In genomic region chr14:86453142-86453541, GRCm38 (mm10) we compare ENCODE assay signal across 19 mouse cellular contexts.
DNase-seq lines count a peak whose midpoint lies in the region; ATAC-seq and TF ChIP-seq lines count a peak whose summit lies in the region.
"Had no signal": no experiment of that assay in that cellular context is flagged by ENCODE, and none has a peak within 500 bp of the region (broad histone marks: within the 10 kb centered on the region; RNA-seq: fewer than 3 reads in every experiment).

No protein-coding gene starts in this region.

- no peak for ATAC-seq in heart, embryonic 13.5 days (ENCODE audit: extremely low read depth, insufficient number of reproducible peaks, low FRiP score, low TSS enrichment)
- no peak for ATAC-seq in intestine, embryonic 14.5 days (replicated peaks; ENCODE audit: low FRiP score, low TSS enrichment, low read depth)
- ATAC-seq in intestine, postnatal 0 days, result no peak
- ATAC-seq in lung, embryonic 16.5 days (ENCODE audit: low read depth), result peak; percentile 70
- ATAC-seq: forebrain, embryonic 16.5 days; intestine, embryonic 16.5 days had no signal

- peak overlapping the region; percentile 6; the same call in 1 of the 2 replicates for H3K27ac ChIP-seq in heart, embryonic 13.5 days (replicated peaks)
- 0 out of 2 replicates have a peak overlapping the region, but pooled peaks have one; percentile 11 for H3K27ac ChIP-seq in intestine, embryonic 14.5 days (ENCODE audit: low read depth)
- no peak overlapping the region for H3K27ac ChIP-seq in intestine, postnatal 0 days (ENCODE audit: low read depth, low read length)
- peak overlapping the region; percentile 47; the same call in 1 of the 2 replicates for H3K27ac ChIP-seq in lung, embryonic 16.5 days (ENCODE audit: low read length)
- H3K27ac ChIP-seq: embryonic facial prominence, embryonic 13.5 days; forebrain, embryonic 12.5 days; heart, embryonic 10.5 days; hindbrain, embryonic 10.5 days; hindbrain, embryonic 14.5 days had no signal

- no peak overlapping the region for H3K4me3 ChIP-seq in heart, embryonic 13.5 days
- no peak overlapping the region for H3K4me3 ChIP-seq in intestine, embryonic 14.5 days (ENCODE audit: low read depth, low read length)
- no peak overlapping the region for H3K4me3 ChIP-seq in intestine, postnatal 0 days (ENCODE audit: low read depth, low read length)
- H3K4me3 ChIP-seq in lung, embryonic 16.5 days (ENCODE audit: low read length), result no peak overlapping the region
- H3K4me3 ChIP-seq: embryonic facial prominence, embryonic 13.5 days; forebrain, embryonic 12.5 days; heart, embryonic 10.5 days; hindbrain, embryonic 10.5 days had no signal

- DNase-seq in heart, postnatal 4 days, result no peak
- DNase-seq in intestine, embryonic 14.5 days (ENCODE audit: low spot score), result no peak
- DNase-seq in lung, adult 18-20 months, result no peak
- DNase-seq: adrenal gland, adult 2 months; adrenal gland, postnatal 25 days; cerebellum, adult 18-20 months; cerebellum, adult 9-11 months; cerebellum, postnatal 36 days; gastrocnemius, postnatal 10 days had no signal

- no peaks in the 10 kb centered on the region for H3K36me3 ChIP-seq in heart, embryonic 13.5 days
- no peaks in the 10 kb centered on the region for H3K36me3 ChIP-seq in intestine, embryonic 14.5 days (ENCODE audit: control insufficient read depth, insufficient read depth, low read length)
- H3K36me3 ChIP-seq in intestine, postnatal 0 days (ENCODE audit: control insufficient read depth, insufficient read depth), result no peaks in the 10 kb centered on the region
- H3K36me3 ChIP-seq in lung, embryonic 16.5 days (ENCODE audit: control insufficient read depth, insufficient read depth, low read length), result no peaks in the 10 kb centered on the region
- H3K36me3 ChIP-seq: embryonic facial prominence, embryonic 13.5 days; forebrain, embryonic 12.5 days; heart, embryonic 10.5 days; hindbrain, embryonic 10.5 days had no signal

- no peaks in the 10 kb centered on the region for H3K9me3 ChIP-seq in heart, embryonic 13.5 days
- H3K9me3 ChIP-seq in intestine, embryonic 14.5 days (ENCODE audit: control insufficient read depth, low read length), result no peaks in the 10 kb centered on the region
- no peaks in the 10 kb centered on the region for H3K9me3 ChIP-seq in intestine, postnatal 0 days (ENCODE audit: control insufficient read depth)
- no peaks in the 10 kb centered on the region for H3K9me3 ChIP-seq in lung, embryonic 16.5 days (ENCODE audit: control insufficient read depth, low read length)
- H3K9me3 ChIP-seq: embryonic facial prominence, embryonic 13.5 days; forebrain, embryonic 12.5 days; heart, embryonic 10.5 days; hindbrain, embryonic 10.5 days had no signal

- 56% methylated on average over 2 of the region's 2 CpGs for WGBS in heart, embryonic 13.5 days
- 34% methylated on average over 2 of the region's 2 CpGs for WGBS in intestine, embryonic 14.5 days
- 54% methylated on average over 2 of the region's 2 CpGs for WGBS in intestine, postnatal 0 days
- 37% methylated on average over 2 of the region's 2 CpGs for WGBS in lung, embryonic 16.5 days

- TF ChIP-seq CTCF in intestine, postnatal 0 days (IDR thresholded peaks at IDR 0.05; ENCODE audit: low read depth), result no peak

- H3K9ac ChIP-seq in heart, embryonic 13.5 days, result no peak overlapping the region
- no peak overlapping the region for H3K9ac ChIP-seq in intestine, embryonic 14.5 days (ENCODE audit: low read length)
- no peak overlapping the region for H3K9ac ChIP-seq in intestine, postnatal 0 days (ENCODE audit: low read depth, low read length)
- H3K9ac ChIP-seq in lung, embryonic 16.5 days (ENCODE audit: low read length), result no peak overlapping the region
- H3K9ac ChIP-seq: embryonic facial prominence, embryonic 13.5 days; forebrain, embryonic 12.5 days; hindbrain, embryonic 14.5 days had no signal

- no peak overlapping the region for H3K4me2 ChIP-seq in heart, embryonic 13.5 days
- no peak overlapping the region for H3K4me2 ChIP-seq in intestine, embryonic 14.5 days (ENCODE audit: low read length)
- no peak overlapping the region for H3K4me2 ChIP-seq in intestine, postnatal 0 days (replicated peaks; ENCODE audit: low read depth)
- H3K4me2 ChIP-seq in lung, embryonic 16.5 days (ENCODE audit: low read depth, low read length), result no peak overlapping the region
- H3K4me2 ChIP-seq: embryonic facial prominence, embryonic 13.5 days; forebrain, embryonic 12.5 days; hindbrain, embryonic 14.5 days had no signal

- no peaks in the 10 kb centered on the region for H3K4me1 ChIP-seq in heart, embryonic 13.5 days
- no peaks in the 10 kb centered on the region for H3K4me1 ChIP-seq in intestine, embryonic 14.5 days (replicated peaks; ENCODE audit: control insufficient read depth, insufficient read depth, low read length)
- H3K4me1 ChIP-seq in intestine, postnatal 0 days (replicated peaks; ENCODE audit: control insufficient read depth, insufficient read depth, low read length), result no peaks in the 10 kb centered on the region
- no peaks in the 10 kb centered on the region; the same call in 1 of the 2 replicates for H3K4me1 ChIP-seq in lung, embryonic 16.5 days (replicated peaks; ENCODE audit: control insufficient read depth, insufficient read depth, low read length)
- H3K4me1 ChIP-seq: embryonic facial prominence, embryonic 13.5 days; forebrain, embryonic 12.5 days; heart, embryonic 10.5 days; hindbrain, embryonic 10.5 days had no signal

- H3K27me3 ChIP-seq in heart, embryonic 13.5 days (replicated peaks), result no peaks in the 10 kb centered on the region
- no peaks in the 10 kb centered on the region for H3K27me3 ChIP-seq in intestine, embryonic 14.5 days (replicated peaks; ENCODE audit: control insufficient read depth, insufficient read depth, low read length)
- no peaks in the 10 kb centered on the region for H3K27me3 ChIP-seq in intestine, postnatal 0 days (replicated peaks; ENCODE audit: control insufficient read depth, insufficient read depth, low read length)
- H3K27me3 ChIP-seq in lung, embryonic 16.5 days (ENCODE audit: control insufficient read depth, insufficient read depth, low read depth, low read length), result no peaks in the 10 kb centered on the region
- H3K27me3 ChIP-seq: embryonic facial prominence, embryonic 13.5 days had no signal
